Mouse (Mus musculus) c-Kit-positive CD71-positive TER-119-negative erythroid progenitor cells, embryonic 14.5 days (primary cell): Measurements from ENCODE around the gene Scfd2.

Experiments used
- DNase-seq: peaks from one replicate; pipeline ENCODE4 v3.0.0-alpha.2; 2013; ENCODE audit warnings: low read depth

Gene Scfd2

GRCm38 (mm10) chr5:74277216-74277615, 254.3 kb downstream of the Scfd2 start:
- DNase-seq: no peak

GRCm38 (mm10) chr5:74273313-74273712, 258.2 kb downstream of the Scfd2 start:
- no peak for DNase-seq

- no peak for DNase-seq
Measured at GRCm38 (mm10) chr5:74267736-74268369, 263.7 kb downstream of the Scfd2 start.

- DNase-seq: no peak
Measured at GRCm38 (mm10) chr5:74267196-74267595, 264.4 kb downstream of the Scfd2 start.

- no peak for DNase-seq
Measured at GRCm38 (mm10) chr5:74266476-74266819, 265.1 kb downstream of the Scfd2 start.

GRCm38 (mm10) chr5:74265601-74266475, 265.7 kb downstream of the Scfd2 start:
- DNase-seq: no peak

- DNase-seq: no peak
Measured at GRCm38 (mm10) chr5:74265151-74265550, 266.4 kb downstream of the Scfd2 start.

- no peak for DNase-seq
Measured at GRCm38 (mm10) chr5:74264541-74264940, 267.0 kb downstream of the Scfd2 start.

GRCm38 (mm10) chr5:74261016-74261415, 270.5 kb downstream of the Scfd2 start:
- DNase-seq: no peak

GRCm38 (mm10) chr5:74260378-74260809, 271.2 kb downstream of the Scfd2 start:
- peak; percentile 35 for DNase-seq

GRCm38 (mm10) chr5:74256705-74257104, 274.9 kb downstream of the Scfd2 start:
- no peak for DNase-seq

- no peak for DNase-seq
Measured at GRCm38 (mm10) chr5:74254996-74255395, 276.6 kb downstream of the Scfd2 start.

GRCm38 (mm10) chr5:74253724-74254328, 277.7 kb downstream of the Scfd2 start:
- DNase-seq: no peak

- no peak for DNase-seq
Measured at GRCm38 (mm10) chr5:74252672-74253286, 278.8 kb downstream of the Scfd2 start.

- no peak for DNase-seq
Measured at GRCm38 (mm10) chr5:74250947-74251346, 280.6 kb downstream of the Scfd2 start.

GRCm38 (mm10) chr5:74250308-74250707, 281.3 kb downstream of the Scfd2 start:
- no peak for DNase-seq

GRCm38 (mm10) chr5:74249794-74250193, 281.8 kb downstream of the Scfd2 start:
- no peak for DNase-seq

GRCm38 (mm10) chr5:74246971-74247370, 284.6 kb downstream of the Scfd2 start:
- no peak for DNase-seq

GRCm38 (mm10) chr5:74246453-74246852, 285.1 kb downstream of the Scfd2 start:
- DNase-seq: no peak

- no peak for DNase-seq
Measured at GRCm38 (mm10) chr5:74245641-74246145, 285.9 kb downstream of the Scfd2 start.

- DNase-seq: no peak
Measured at GRCm38 (mm10) chr5:74244406-74245019, 287.0 kb downstream of the Scfd2 start.

GRCm38 (mm10) chr5:74242654-74243053, 288.9 kb downstream of the Scfd2 start:
- no peak for DNase-seq
